Mouse (Mus musculus) thymus, adult 2 months (tissue): Measurements from ENCODE around the gene Arhgap5. TPM values are rescaled to one million over a fixed set of nuclear protein-coding genes. Genes with fewer than 3 reads are reported as not detected.

Experiments
- DNase-seq: peaks from one replicate; pipeline ENCODE4 v3.0.0; 2021
- H3K27ac ChIP-seq: fragments of 200-500 bp; 2 replicates; pipeline ENCODE4 v1.5.1; 2012; ENCODE audit warnings: low read length, control low read depth; ENCODE audit not compliant: control insufficient read depth, insufficient read depth
- H3K27me3 ChIP-seq: fragments of 200-500 bp; 2 replicates; pipeline ENCODE4 v1.6.1; 2012; ENCODE audit warnings: mild to moderate bottlenecking, low read length, moderate library complexity, mixed read lengths; ENCODE audit not compliant: control insufficient read depth, insufficient read depth
- H3K36me3 ChIP-seq: fragments of 200-500 bp; 2 replicates; pipeline ENCODE4 v1.6.1; 2012; ENCODE audit warnings: mild to moderate bottlenecking, low read length, moderate library complexity; ENCODE audit not compliant: control insufficient read depth, insufficient read depth
- H3K4me1 ChIP-seq: fragments of 200-500 bp; replicated peaks from 2 replicates; pipeline ENCODE4 v1.6.1; 2012; ENCODE audit warnings: low read length; ENCODE audit not compliant: control insufficient read depth, insufficient read depth
- H3K4me3 ChIP-seq: fragments of 200-500 bp; 2 replicates; pipeline ENCODE4 v1.5.1; 2012; ENCODE audit warnings: mild to moderate bottlenecking, low read length, control low read depth, moderate library complexity; ENCODE audit not compliant: control insufficient read depth, insufficient read depth
- CTCF ChIP-seq: fragments of 200-500 bp; IDR thresholded peaks from 2 replicates; pipeline ENCODE4 v1.5.1; 2012; ENCODE audit warnings: mild to moderate bottlenecking, control low read depth, low read length, moderate library complexity, borderline replicate concordance; ENCODE audit not compliant: control insufficient read depth, poor library complexity, insufficient read depth; ENCODE audit errors: extremely low read depth
- POLR2A ChIP-seq: fragments of 200-500 bp; IDR thresholded peaks from 2 replicates; pipeline ENCODE4 v1.6.1; 2012; ENCODE audit warnings: mild to moderate bottlenecking, low read length, control low read depth, moderate library complexity; ENCODE audit not compliant: control insufficient read depth, poor library complexity, insufficient read depth; ENCODE audit errors: extremely low read depth
- WGBS: fragments of 180-500 bp; shearing (Covaris S2); methylation state at CpG from one replicate; pipeline ENCODE4 v1.1.7; 2018; 5-methylcytosine and 5-hydroxymethylcytosine counted together
- polyA plus RNA-seq: library from polyadenylated mRNA; depleted of rRNA; stranded (reverse); fragments of >200 nt; gene quantifications from 2 replicates; pipeline ENCODE4 v1.2.3, GENCODE M21; 2012

Gene Arhgap5
- polyA plus RNA-seq, 1 experiment = 1.3 TPM

- WGBS = 87% methylated on average over 3 of the region's 3 CpGs
Observed at GRCm38 (mm10) chr12:52497209-52497608, 6.6 kb upstream of the Arhgap5 start.

DNA sequence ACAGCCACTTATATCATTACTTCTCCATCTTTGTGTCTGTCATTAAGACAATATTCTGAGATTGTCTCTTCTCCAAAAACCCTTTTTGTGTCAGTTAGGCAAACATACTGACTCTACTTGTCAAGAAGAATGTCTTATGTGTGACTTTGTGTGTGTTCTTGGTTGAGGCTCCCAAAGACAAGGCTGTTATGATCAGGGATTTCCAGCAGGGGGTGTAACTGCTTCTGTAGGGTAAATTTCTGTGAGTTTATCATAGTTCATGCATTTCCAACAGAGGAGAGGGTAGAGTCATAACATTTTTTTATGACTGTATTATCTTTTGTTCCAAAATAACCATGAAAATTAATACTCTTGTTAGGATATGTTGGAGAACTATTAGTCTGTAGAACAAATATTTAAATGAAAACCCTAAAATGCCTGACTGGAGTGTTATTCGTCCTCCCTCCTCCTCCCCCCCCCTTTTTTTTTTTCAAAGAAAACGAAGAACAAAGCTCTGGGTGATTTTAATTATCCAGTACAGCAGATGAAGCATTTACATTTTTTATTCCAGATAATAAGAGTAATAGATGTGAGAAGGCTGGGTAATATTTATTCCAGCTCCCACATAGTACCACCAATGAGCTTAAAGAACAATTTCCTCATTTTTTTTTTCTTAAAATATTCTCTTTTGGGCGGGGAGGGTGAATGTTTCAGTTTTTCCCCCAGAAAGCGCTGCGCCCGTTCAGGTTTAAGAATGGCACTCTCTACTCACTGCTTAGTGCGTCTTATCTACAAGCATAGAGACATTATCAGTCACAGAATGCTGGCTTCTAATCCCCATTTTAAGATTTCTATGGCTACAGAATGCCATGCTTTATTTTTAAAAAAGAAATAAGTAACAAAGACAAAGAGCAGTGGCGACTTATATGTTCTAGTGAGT lies 2.6 kb upstream of the Arhgap5 start:
- peak; percentile 50 for DNase-seq
- Histone ChIP-seq H3K36me3 (no peaks in the 10 kb centered on the region), H3K27me3 (no peaks in the 10 kb centered on the region), H3K27ac (no peak overlapping the region), H3K4me1 (peaks cover 4% of the 10 kb centered on the region), H3K4me3 (no peak overlapping the region)
- TF ChIP-seq POLR2A (no peak), CTCF (no peak)
- 73% methylated on average over 8 of the region's 8 CpGs for WGBS

More at GRCm38 (mm10) chr12:52497209-52497608, 6.6 kb upstream of the Arhgap5 start:
- no peak for DNase-seq
- H3K27ac ChIP-seq = no peak overlapping the region
- no peaks in the 10 kb centered on the region for H3K27me3 ChIP-seq
- H3K4me3 ChIP-seq = no peak overlapping the region
- H3K36me3 ChIP-seq = no peaks in the 10 kb centered on the region
- no peaks in the 10 kb centered on the region for H3K4me1 ChIP-seq
- TF ChIP-seq CTCF (no peak), POLR2A (no peak)

DNA sequence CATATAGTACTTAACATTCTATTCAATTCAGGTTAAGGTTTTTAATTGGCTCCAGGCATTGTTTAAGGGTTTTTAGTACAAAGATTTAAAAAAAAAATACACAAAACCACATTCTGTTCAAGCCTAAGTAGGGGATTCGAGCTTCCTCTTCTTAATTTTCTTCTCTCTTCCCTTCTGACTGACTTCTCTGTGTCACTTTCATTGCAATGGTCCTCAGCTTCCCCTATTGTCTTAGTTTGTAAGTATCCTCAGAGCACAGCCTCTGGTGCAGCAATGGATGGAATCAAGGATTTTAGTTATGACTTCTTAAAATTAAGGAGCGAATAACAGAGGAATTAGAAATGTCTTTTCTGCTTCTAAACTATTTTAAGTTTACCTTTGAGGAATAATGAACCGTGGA lies 1.6 kb upstream of the Arhgap5 start:
- H3K27ac ChIP-seq = no peak overlapping the region
- DNase-seq = no peak
- H3K36me3 ChIP-seq = no peaks in the 10 kb centered on the region
- H3K27me3 ChIP-seq = no peaks in the 10 kb centered on the region
- TF ChIP-seq POLR2A = no peak
- TF ChIP-seq CTCF = no peak
- H3K4me3 ChIP-seq = no peak overlapping the region
- peaks cover 4% of the 10 kb centered on the region for H3K4me1 ChIP-seq
- WGBS = 44% methylated on average over 3 of the region's 3 CpGs

- no peak for DNase-seq
- Histone ChIP-seq H3K36me3 (no peaks in the 10 kb centered on the region), H3K4me3 (peak overlapping the region; percentile 52), H3K4me1 (peaks cover 4% of the 10 kb centered on the region), H3K27ac (no peak overlapping the region), H3K27me3 (no peaks in the 10 kb centered on the region)
- TF ChIP-seq POLR2A (no peak), CTCF (no peak)
- 6% methylated on average over 13 of the region's 13 CpGs for WGBS
Observed at GRCm38 (mm10) chr12:52503131-52503455, 679 bp upstream of the Arhgap5 start.

GRCm38 (mm10) chr12:52504331-52505181 lies 784 bp downstream of the Arhgap5 start:
- Histone ChIP-seq H3K36me3 (no peaks in the 10 kb centered on the region), H3K4me3 (peak overlapping the region; percentile 52), H3K4me1 (peaks cover 4% of the 10 kb centered on the region), H3K27ac (no peak overlapping the region), H3K27me3 (no peaks in the 10 kb centered on the region)
- under 1% methylated on average over 78 of the region's 78 CpGs for whole genome bisulfite sequencing
- no peak for TF ChIP-seq CTCF
- no peak for TF ChIP-seq POLR2A
- DNase-seq = peak; percentile 53

DNA sequence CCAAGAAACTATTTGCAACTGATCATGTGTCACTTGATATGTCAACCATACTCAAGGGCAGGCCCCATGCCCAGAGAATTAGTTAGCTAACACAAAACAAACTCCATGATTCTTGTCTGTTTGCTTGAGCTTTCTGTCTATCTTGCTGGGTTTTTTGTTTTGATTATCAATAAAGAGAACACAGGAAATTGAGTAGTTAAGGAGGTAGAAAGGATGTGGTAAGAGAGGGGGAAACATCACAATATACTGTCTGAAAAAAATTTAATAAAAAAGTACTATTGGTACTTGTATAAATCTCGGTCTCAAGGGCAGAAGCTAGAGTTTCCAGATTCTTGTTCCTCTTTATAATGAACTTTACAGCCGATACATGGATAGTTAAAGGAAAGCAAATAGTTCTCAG lies 20.9 kb downstream of the Arhgap5 start:
- DNase-seq = no peak
- Histone ChIP-seq H3K4me1 (no peaks in the 10 kb centered on the region), H3K27me3 (no peaks in the 10 kb centered on the region), H3K36me3 (no peaks in the 10 kb centered on the region), H3K4me3 (no peak overlapping the region), H3K27ac (no peak overlapping the region)
- no peak for TF ChIP-seq CTCF
- no peak for TF ChIP-seq POLR2A
- WGBS = 67% methylated on average over 2 of the region's 2 CpGs

GRCm38 (mm10) chr12:52525486-52525885 lies 21.7 kb downstream of the Arhgap5 start:
- H3K4me1 ChIP-seq = no peaks in the 10 kb centered on the region
- WGBS = 16% methylated on average over 1 of the region's 1 CpGs
- no peaks in the 10 kb centered on the region for H3K36me3 ChIP-seq
- no peak overlapping the region for H3K4me3 ChIP-seq
- no peaks in the 10 kb centered on the region for H3K27me3 ChIP-seq
- H3K27ac ChIP-seq = no peak overlapping the region
- no peak for DNase-seq
- no peak for TF ChIP-seq CTCF
- no peak for TF ChIP-seq POLR2A
